ENCODE assay signal across 8 mouse cellular contexts in the genomic region with DNA sequence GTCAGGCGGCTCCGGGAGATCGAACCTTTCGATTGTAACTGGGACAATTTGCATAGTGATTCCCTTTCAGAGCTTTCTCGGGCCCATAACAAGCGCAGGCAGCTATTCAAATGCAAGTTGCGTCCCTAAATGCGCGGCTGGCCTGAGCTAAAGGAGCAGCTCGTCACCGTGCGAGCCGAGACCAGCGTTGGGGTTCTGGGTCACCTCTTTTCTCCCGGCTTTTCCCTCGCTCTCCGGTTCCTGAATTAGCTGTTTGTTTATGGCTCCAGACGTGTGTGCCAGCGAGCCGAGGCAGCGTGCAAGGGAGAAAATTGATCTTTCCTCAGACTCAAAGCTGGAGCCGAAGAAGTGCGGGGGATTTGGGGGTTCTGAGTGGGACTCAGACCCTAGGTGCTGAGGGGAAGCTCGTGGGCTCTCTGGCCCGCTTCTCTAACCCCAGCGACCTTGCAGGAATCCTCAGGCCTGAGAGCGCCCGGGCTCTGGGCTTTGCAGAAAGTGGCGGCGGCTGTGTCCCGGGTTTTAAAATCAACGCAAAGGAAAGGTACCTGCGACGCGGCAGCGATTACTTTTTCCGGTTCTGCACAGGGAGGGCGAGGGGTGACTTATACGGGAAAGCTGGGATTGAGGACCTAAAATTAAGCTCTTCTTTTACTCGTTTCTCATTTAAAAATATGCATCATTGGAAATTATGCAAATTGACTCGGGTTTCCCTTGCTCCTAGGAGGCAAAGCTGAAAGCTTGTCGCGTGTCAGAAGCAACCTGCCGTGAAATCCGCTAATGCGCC. TPM values are rescaled to one million over a fixed set of nuclear protein-coding genes. Genes with fewer than 3 reads are reported as not detected.
DNase-seq lines count a peak whose midpoint lies in the region; ATAC-seq and TF ChIP-seq lines count a peak whose summit lies in the region.

No protein-coding gene starts in this region.

- no peak for TF ChIP-seq EP300 in heart, postnatal 0 days (IDR thresholded peaks at IDR 0.05; ENCODE audit: low read depth)

- no peak overlapping the region for H3K27ac ChIP-seq in heart, postnatal 0 days (ENCODE audit: low read depth)
- peak overlapping the region; percentile 56 for H3K27ac ChIP-seq in midbrain, embryonic 11.5 days (ENCODE audit: low read depth, low read length)

- WGBS in heart, postnatal 0 days, result 1% methylated on average over 46 of the region's 46 CpGs
- WGBS in midbrain, embryonic 11.5 days, result under 1% methylated on average over 46 of the region's 46 CpGs

- DNase-seq in G1E (ENCODE audit: low spot score), result no peak
- no peak for DNase-seq in heart, postnatal 0 days (ENCODE audit: low spot score)
- DNase-seq in midbrain, embryonic 11.5 days (ENCODE audit: low spot score, missing footprints), result peak; percentile 97
- no peak for DNase-seq in urinary bladder, postnatal 10 days (ENCODE audit: low spot score)
- DNase-seq in adrenal gland, postnatal 10 days, result no peak

- peaks cover 71% of the 10 kb centered on the region for H3K27me3 ChIP-seq in erythroblast, embryonic 14.5 days (ENCODE audit: control insufficient read depth)
- no peaks in the 10 kb centered on the region; the same call in 1 of the 2 replicates for H3K27me3 ChIP-seq in G1E (ENCODE audit: insufficient read depth, low read length)
- H3K27me3 ChIP-seq in heart, postnatal 0 days (ENCODE audit: control insufficient read depth, insufficient read depth, low read length), result peaks cover 90% of the 10 kb centered on the region
- H3K27me3 ChIP-seq in midbrain, embryonic 11.5 days (ENCODE audit: control insufficient read depth, insufficient read depth, low read length), result peaks cover 74% of the 10 kb centered on the region

- no peak for ATAC-seq in erythroblast, adult 5-6 weeks (replicated peaks; ENCODE audit: low FRiP score, poor library complexity, severe bottlenecking)
- no peak for ATAC-seq in G1E (ENCODE audit: extremely low read depth, insufficient number of reproducible peaks, low FRiP score, poor library complexity, severe bottlenecking)
- ATAC-seq in heart, postnatal 0 days (ENCODE audit: insufficient read depth, low read depth), result no peak
- peak; percentile 28; the same call in 1 of the 2 replicates for ATAC-seq in midbrain, embryonic 11.5 days (ENCODE audit: low FRiP score)
- ATAC-seq in activated CD4-positive, CD25-positive, alpha-beta regulatory T cell, adult 4 months, result no peak

- no peak overlapping the region for H3K9ac ChIP-seq in heart, postnatal 0 days (replicated peaks; ENCODE audit: low read depth, low read length)
- H3K9ac ChIP-seq in midbrain, embryonic 11.5 days (ENCODE audit: low read length), result peak overlapping the region; percentile 63

- H3K4me2 ChIP-seq in heart, postnatal 0 days (ENCODE audit: low read depth, low read length), result peak overlapping the region; percentile 56
- peak overlapping the region; percentile 89 for H3K4me2 ChIP-seq in midbrain, embryonic 11.5 days

- H3K9me3 ChIP-seq in erythroblast, embryonic 14.5 days (ENCODE audit: control insufficient read depth, low read length), result no peaks in the 10 kb centered on the region; the same call in 1 of the 2 replicates
- peaks cover 47% of the 10 kb centered on the region for H3K9me3 ChIP-seq in G1E (replicated peaks)
- no peaks in the 10 kb centered on the region for H3K9me3 ChIP-seq in heart, postnatal 0 days (replicated peaks; ENCODE audit: control insufficient read depth, low read length)
- H3K9me3 ChIP-seq in midbrain, embryonic 11.5 days (ENCODE audit: control insufficient read depth, low read length), result no peaks in the 10 kb centered on the region

- TF ChIP-seq CTCF in G1E (IDR thresholded peaks at IDR 0.05; ENCODE audit: low read depth, low read length), result no peak
- no peak for TF ChIP-seq CTCF in heart, postnatal 0 days (IDR thresholded peaks at IDR 0.05; ENCODE audit: low read depth)

- H3K4me1 ChIP-seq in erythroblast, embryonic 14.5 days (ENCODE audit: control insufficient read depth), result no peaks in the 10 kb centered on the region
- no peaks in the 10 kb centered on the region for H3K4me1 ChIP-seq in G1E (ENCODE audit: insufficient read depth, low read depth, low read length)
- H3K4me1 ChIP-seq in heart, postnatal 0 days (ENCODE audit: control insufficient read depth, insufficient read depth), result no peaks in the 10 kb centered on the region
- peaks cover 20% of the 10 kb centered on the region for H3K4me1 ChIP-seq in midbrain, embryonic 11.5 days (ENCODE audit: control insufficient read depth, insufficient read depth, low read length)

- H3K4me3 ChIP-seq in erythroblast, embryonic 14.5 days (replicated peaks), result peak overlapping the region; percentile 47
- peak overlapping the region; percentile 23; the same call in 1 of the 2 replicates for H3K4me3 ChIP-seq in G1E (ENCODE audit: low read depth, low read length)
- H3K4me3 ChIP-seq in heart, postnatal 0 days (ENCODE audit: low read depth, low read length), result peak overlapping the region; percentile 40
- peak overlapping the region; percentile 47 for H3K4me3 ChIP-seq in midbrain, embryonic 11.5 days (ENCODE audit: low read depth, low read length)

- no peaks in the 10 kb centered on the region for H3K36me3 ChIP-seq in erythroblast, embryonic 14.5 days (ENCODE audit: control insufficient read depth)
- H3K36me3 ChIP-seq in G1E (replicated peaks), result no peaks in the 10 kb centered on the region
- H3K36me3 ChIP-seq in heart, postnatal 0 days (replicated peaks; ENCODE audit: control insufficient read depth, insufficient read depth, low read length), result no peaks in the 10 kb centered on the region
- H3K36me3 ChIP-seq in midbrain, embryonic 11.5 days (ENCODE audit: control insufficient read depth, insufficient read depth, low read length), result no peaks in the 10 kb centered on the region

RNA-seq across cellular contexts. Expression of a gene that starts 13.1 kb away (rescaled TPM):
- 0.01 TPM in 1 of 2 replicates, not detected in the other for polyA plus RNA-seq in erythroblast, embryonic 14.5 days (2012)
- not detected in 2 replicates for total RNA-seq in erythroblast, adult 5-6 weeks (2015; ENCODE audit: low replicate concordance)
- not detected in 2 replicates for total RNA-seq in erythroblast, adult 5-6 weeks (2017; ENCODE audit: low replicate concordance)
- total RNA-seq in G1E (2014; fragmentation: Nextera tagmentation) (1.4 TPM in 1 of 2 replicates, not detected in the other), G1E (2017) (0.05 and 0.06 TPM in 2 replicates)
- not detected in 2 replicates for polyA plus RNA-seq in G1E (2012)
- total RNA-seq in heart, postnatal 0 days (2014; rRNA removed; ENCODE audit: low replicate concordance), result not detected in 2 replicates
- 0.03 TPM in 1 of 2 replicates, not detected in the other for polyA plus RNA-seq in heart, postnatal 0 days (2015; fragmentation: Nextera tagmentation; extraction: Ambion mirVana)
- polyA plus RNA-seq in midbrain, embryonic 11.5 days (2014; fragmentation: Nextera tagmentation; extraction: Ambion mirVana), result 14.7 and 14.8 TPM in 2 replicates
- polyA plus RNA-seq in activated CD4-positive, CD25-positive, alpha-beta regulatory T cell, adult 4 months (2017; shearing (Covaris generic)), result not detected
- 1 to 10 TPM; 1.1 to 4.8 TPM for total RNA-seq in adrenal gland, postnatal 10 days (2021)

Comparison
In these comparisons a context has a peak if more than half of its experiments do, and no peak if none do; other contexts are left out.
1. RNA of a gene that starts 13.1 kb away (polyA plus RNA-seq): 14.7 to 14.8 TPM in midbrain, embryonic 11.5 days; 0.01 TPM in erythroblast, embryonic 14.5 days, not detected in G1E, 0.03 TPM in heart, postnatal 0 days and not detected in activated CD4-positive, CD25-positive, alpha-beta regulatory T cell, adult 4 months; every median in the first group is over 10 times any median in the second.
2. Peak in every context shown above with its lines, with median percentiles within 50 percentile points of each other: H3K4me3 ChIP-seq.